Mouse (Mus musculus): ENCODE measurements around the gene Spen. TPM values are rescaled to one million over a fixed set of nuclear protein-coding genes. Genes with fewer than 3 reads are reported as not detected.

The Spen gene
- polyA plus RNA-seq, 1 experiment: 3.5 TPM

- no peak for DNase-seq (ENCODE audit: low spot score)
Observed at GRCm38 (mm10) chr4:141421423-141421822, 117.0 kb downstream of the Spen start.

- DNase-seq (ENCODE audit: low spot score): no peak
Observed at GRCm38 (mm10) chr4:141420886-141421285, 117.5 kb downstream of the Spen start.

- DNase-seq (ENCODE audit: low spot score): no peak
Observed at GRCm38 (mm10) chr4:141420192-141420829, 118.1 kb downstream of the Spen start, which contains the start of gene Hspb7. TSS of gene Hspb7 (plus strand) at chr4:141420779.

- no peak for DNase-seq (ENCODE audit: low spot score)
Observed at GRCm38 (mm10) chr4:141419398-141420191, 118.8 kb downstream of the Spen start.

Other genes with a start within 250 kb of the Spen start
- 20.2 and 25.6 TPM in 2 replicates for gene Epha2, start 237.4 kb downstream of the Spen start, polyA plus RNA-seq (2012; rRNA removed)
- 0.28 and 0.66 TPM in 2 replicates for gene Fam131c, start 170.4 kb downstream of the Spen start, polyA plus RNA-seq (2012; rRNA removed)
- gene Clcnka, start 139.9 kb downstream of the Spen start, polyA plus RNA-seq (2012; rRNA removed): not detected in 2 replicates
- 0.30 TPM in 1 of 2 replicates, not detected in the other for gene Clcnkb, start 122.6 kb downstream of the Spen start, polyA plus RNA-seq (2012; rRNA removed)
- 30.6 and 48.4 TPM in 2 replicates for gene Hspb7, start 117.8 kb downstream of the Spen start, polyA plus RNA-seq (2012; rRNA removed)
- gene Srarp, start 102.5 kb downstream of the Spen start, polyA plus RNA-seq (2012; rRNA removed): 0.81 and 0.85 TPM in 2 replicates
- 23.4 and 26.3 TPM in 2 replicates for gene Zbtb17, start 93.9 kb downstream of the Spen start, polyA plus RNA-seq (2012; rRNA removed)
- gene Fblim1, start 67.5 kb upstream of the Spen start, polyA plus RNA-seq (2012; rRNA removed): 95.1 and 129 TPM in 2 replicates
- gene Tmem82, start 80.0 kb upstream of the Spen start, polyA plus RNA-seq (2012; rRNA removed): 0.87 and 0.94 TPM in 2 replicates
- gene Slc25a34, start 85.2 kb upstream of the Spen start, polyA plus RNA-seq (2012; rRNA removed): 0.10 and 0.14 TPM in 2 replicates
- 31.5 and 32.0 TPM in 2 replicates for gene Plekhm2, start 126.3 kb upstream of the Spen start, polyA plus RNA-seq (2012; rRNA removed)
- gene Rsc1a1, start 147.0 kb upstream of the Spen start, polyA plus RNA-seq (2012; rRNA removed): 14.4 and 17.2 TPM in 2 replicates
- 38.9 and 40.9 TPM in 2 replicates for gene Ddi2, start 184.8 kb upstream of the Spen start, polyA plus RNA-seq (2012; rRNA removed)
- gene Agmat, start 208.1 kb upstream of the Spen start, polyA plus RNA-seq (2012; rRNA removed): not detected in 2 replicates